In the genomic region with DNA sequence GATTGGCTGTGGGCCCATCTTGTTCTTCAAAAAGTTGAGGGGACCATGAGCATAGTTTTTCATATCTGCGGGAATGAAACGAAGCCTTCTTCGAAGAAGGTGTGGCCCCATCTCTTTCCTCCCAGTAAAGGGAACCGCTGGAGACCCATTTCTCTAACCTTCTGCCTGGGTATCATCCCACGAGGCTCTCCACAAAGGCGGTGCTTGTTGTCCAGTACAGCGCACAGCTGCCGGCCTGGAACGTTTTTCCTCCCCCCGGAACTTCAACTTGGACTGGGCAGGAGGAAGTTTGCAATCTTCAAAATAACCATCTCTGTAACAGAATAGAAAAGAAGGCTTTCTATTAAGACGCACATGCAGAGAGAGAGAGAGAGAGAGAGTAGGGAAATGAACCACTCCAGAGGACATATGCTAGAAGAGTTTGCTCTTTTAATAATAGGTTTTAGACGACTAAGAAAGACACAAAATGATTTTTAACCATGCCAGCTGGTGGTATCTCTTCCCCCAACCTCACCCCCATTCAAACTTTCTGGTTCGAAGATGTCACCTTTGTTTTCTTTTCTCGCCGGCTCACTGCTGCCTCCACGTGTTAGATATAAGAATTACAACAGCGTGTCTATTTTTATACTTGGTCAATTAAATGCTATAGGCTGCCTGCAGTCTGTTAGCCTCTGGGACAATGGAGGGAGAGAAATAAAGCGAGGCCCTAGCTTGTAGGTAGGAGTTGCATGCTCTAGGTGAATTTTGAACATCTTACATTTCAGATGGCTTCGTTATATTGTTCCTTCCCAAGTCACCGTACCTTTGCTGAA, we compare ENCODE assay signal across 8 mouse cellular contexts. TPM values are rescaled to one million over a fixed set of nuclear protein-coding genes. Genes with fewer than 3 reads are reported as not detected.
A peak's percentile ranks its signal among the peaks of the same experiment; 100 is the strongest.
DNase-seq lines count a peak whose midpoint lies in the region; ATAC-seq and TF ChIP-seq lines count a peak whose summit lies in the region.

No protein-coding gene starts in this region.

- peak overlapping the region; percentile 23; the same call in 1 of the 2 replicates for H3K27ac ChIP-seq in forebrain, postnatal 0 days (ENCODE audit: low read depth, low read length)
- H3K27ac ChIP-seq in midbrain, embryonic 11.5 days (ENCODE audit: low read depth, low read length), result no peak overlapping the region
- H3K27ac ChIP-seq in stomach, postnatal 0 days (replicated peaks), result peak overlapping the region; percentile 78

- H3K9ac ChIP-seq in forebrain, postnatal 0 days, result no peak overlapping the region
- H3K9ac ChIP-seq in midbrain, embryonic 11.5 days (ENCODE audit: low read length), result no peak overlapping the region
- H3K9ac ChIP-seq in stomach, postnatal 0 days (ENCODE audit: low read length), result no peak overlapping the region

- DNase-seq in urinary bladder, postnatal 14 days (ENCODE audit: low spot score), result peak; percentile 52
- no peak for DNase-seq in urinary bladder, postnatal 4 days (ENCODE audit: low spot score in 2 of 2)
- peak; percentile 11 for DNase-seq in cerebellum, adult 11-12 months
- peak; percentile 88 for DNase-seq in forebrain, postnatal 0 days
- DNase-seq in left cerebral cortex, postnatal 14 days (ENCODE audit: low spot score in 2 of 2), result peak; percentile 55 to 60
- DNase-seq in midbrain, embryonic 11.5 days (ENCODE audit: low spot score, missing footprints), result peak; percentile 98
- peak; percentile 30 for DNase-seq in stomach, postnatal 0 days (ENCODE audit: low spot score)

- peaks cover 11% of the 10 kb centered on the region; the same call in 1 of the 2 replicates for H3K4me1 ChIP-seq in forebrain, postnatal 0 days (ENCODE audit: insufficient read depth)
- peaks cover 8% of the 10 kb centered on the region for H3K4me1 ChIP-seq in midbrain, embryonic 11.5 days (ENCODE audit: control insufficient read depth, insufficient read depth, low read length)
- no peaks in the 10 kb centered on the region for H3K4me1 ChIP-seq in stomach, postnatal 0 days (replicated peaks; ENCODE audit: control insufficient read depth, insufficient read depth)

- no peak for TF ChIP-seq EP300 in stomach, postnatal 0 days (optimal IDR thresholded peaks at IDR 0.05)

- H3K9me3 ChIP-seq in forebrain, postnatal 0 days (ENCODE audit: low read length), result no peaks in the 10 kb centered on the region
- H3K9me3 ChIP-seq in midbrain, embryonic 11.5 days (ENCODE audit: control insufficient read depth, low read length), result no peaks in the 10 kb centered on the region
- H3K9me3 ChIP-seq in stomach, postnatal 0 days (ENCODE audit: control insufficient read depth, low read length), result no peaks in the 10 kb centered on the region

- no peaks in the 10 kb centered on the region for H3K36me3 ChIP-seq in forebrain, postnatal 0 days (ENCODE audit: insufficient read depth)
- H3K36me3 ChIP-seq in midbrain, embryonic 11.5 days (ENCODE audit: control insufficient read depth, insufficient read depth, low read length), result no peaks in the 10 kb centered on the region
- no peaks in the 10 kb centered on the region for H3K36me3 ChIP-seq in stomach, postnatal 0 days (ENCODE audit: control insufficient read depth, insufficient read depth, low read length)

- H3K27me3 ChIP-seq in forebrain, postnatal 0 days (ENCODE audit: insufficient read depth, low read length), result no peaks in the 10 kb centered on the region
- no peaks in the 10 kb centered on the region for H3K27me3 ChIP-seq in midbrain, embryonic 11.5 days (ENCODE audit: control insufficient read depth, insufficient read depth, low read length)
- no peaks in the 10 kb centered on the region for H3K27me3 ChIP-seq in stomach, postnatal 0 days (ENCODE audit: control insufficient read depth, insufficient read depth, low read length)

- TF ChIP-seq CTCF in forebrain, postnatal 0 days (IDR thresholded peaks at IDR 0.05; ENCODE audit: low read depth), result peak; percentile 85
- TF ChIP-seq CTCF in stomach, postnatal 0 days (IDR thresholded peaks at IDR 0.05; ENCODE audit: low read depth), result peak; percentile 87

- H3K4me2 ChIP-seq in forebrain, postnatal 0 days (ENCODE audit: low read depth), result no peak overlapping the region
- H3K4me2 ChIP-seq in midbrain, embryonic 11.5 days, result no peak overlapping the region; the same call in 1 of the 2 replicates
- no peak overlapping the region for H3K4me2 ChIP-seq in stomach, postnatal 0 days (replicated peaks; ENCODE audit: low read depth)

- H3K4me3 ChIP-seq in forebrain, postnatal 0 days (ENCODE audit: low read depth, low read length), result no peak overlapping the region
- H3K4me3 ChIP-seq in midbrain, embryonic 11.5 days (ENCODE audit: low read depth, low read length), result no peak overlapping the region
- peak overlapping the region; percentile 6; the same call in 1 of the 2 replicates for H3K4me3 ChIP-seq in stomach, postnatal 0 days (ENCODE audit: low read depth, low read length)

- 46% methylated on average over 20 of the region's 20 CpGs for WGBS in forebrain, postnatal 0 days
- 53% methylated on average over 20 of the region's 20 CpGs for WGBS in midbrain, embryonic 11.5 days
- 33% methylated on average over 20 of the region's 20 CpGs for WGBS in stomach, postnatal 0 days

- ATAC-seq in forebrain, postnatal 0 days, result peak; percentile 53
- peak; percentile 52 for ATAC-seq in inflammation-experienced regulatory T-cells, adult 6 months
- ATAC-seq in midbrain, embryonic 11.5 days (ENCODE audit: low FRiP score), result no peak
- no peak for ATAC-seq in stomach, postnatal 0 days (ENCODE audit: low FRiP score, low TSS enrichment)

- intact Hi-C loops in left cerebral cortex, postnatal 14 days (cut with DNase I), result no loop called here

RNA-seq across cellular contexts. Expression of gene Abhd12b, which starts 9.1 kb away (rescaled TPM):
- total RNA-seq in forebrain, postnatal 0 days (2014; rRNA removed), result 0.08 TPM in 1 of 2 replicates, not detected in the other
- 0.13 TPM in 1 of 2 replicates, not detected in the other for polyA plus RNA-seq in forebrain, postnatal 0 days (2015; fragmentation: Nextera tagmentation; extraction: Ambion mirVana)
- 1 to 10 TPM in 2 of 3 experiments, under 1 TPM in 1; 0.53 to 3.1 (median 1.9) TPM for polyA plus RNA-seq in inflammation-experienced regulatory T-cells, adult 6 months (2017; shearing (Covaris generic))
- not detected for total RNA-seq in left cerebral cortex, postnatal 14 days (2021)
- 0.07 TPM in 1 of 2 replicates, not detected in the other for polyA plus RNA-seq in midbrain, embryonic 11.5 days (2014; fragmentation: Nextera tagmentation; extraction: Ambion mirVana)
- polyA plus RNA-seq in stomach, postnatal 0 days (2015; fragmentation: Nextera tagmentation; extraction: Ambion mirVana), result 1.6 and 2.1 TPM in 2 replicates

RNA-seq across cellular contexts. Expression of gene Nin, which starts 31.3 kb away (rescaled TPM):
- total RNA-seq in forebrain, postnatal 0 days (2014; rRNA removed), result 28.4 and 36.9 TPM in 2 replicates
- polyA plus RNA-seq in forebrain, postnatal 0 days (2015; fragmentation: Nextera tagmentation; extraction: Ambion mirVana), result 5.6 and 8.5 TPM in 2 replicates
- 10 to 100 TPM; 14.6 to 25.0 (median 24.6) TPM for polyA plus RNA-seq in inflammation-experienced regulatory T-cells, adult 6 months (2017; shearing (Covaris generic))
- 10 to 100 TPM; 44.5 to 53.7 TPM for total RNA-seq in left cerebral cortex, postnatal 14 days (2021)
- 10.0 and 11.1 TPM in 2 replicates for polyA plus RNA-seq in midbrain, embryonic 11.5 days (2014; fragmentation: Nextera tagmentation; extraction: Ambion mirVana)
- 2.8 and 3.6 TPM in 2 replicates for polyA plus RNA-seq in stomach, postnatal 0 days (2015; fragmentation: Nextera tagmentation; extraction: Ambion mirVana)

Comparison
In these comparisons a context has a peak if more than half of its experiments do, and no peak if none do; other contexts are left out.
1. DNase-seq: peak in urinary bladder, postnatal 14 days (single experiment), cerebellum, adult 11-12 months (single experiment), forebrain, postnatal 0 days (single experiment), left cerebral cortex, postnatal 14 days (2 of 2), midbrain, embryonic 11.5 days (single experiment) and stomach, postnatal 0 days (single experiment); none in urinary bladder, postnatal 4 days (0 of 2).
2. ATAC-seq: peak in forebrain, postnatal 0 days (single experiment) and inflammation-experienced regulatory T-cells, adult 6 months (single experiment); none in midbrain, embryonic 11.5 days (single experiment) and stomach, postnatal 0 days (single experiment).